Mouse (Mus musculus) G1E (cell line): ENCODE results near the gene Man2a2.

ENCODE experiments used
- CTCF ChIP-seq: IDR thresholded peaks from 2 replicates; pipeline ENCODE4 v1.5.1; 2012; ENCODE audit warnings: low read depth, low read length, inconsistent platforms, mixed read lengths
- GATA2 ChIP-seq: IDR thresholded peaks from 2 replicates; pipeline ENCODE4 v1.6.1; 2012; ENCODE audit warnings: low read depth, low read length, inconsistent platforms, borderline replicate concordance
- TAL1 ChIP-seq: conservative IDR thresholded peaks from 2 replicates; pipeline ENCODE4 v1.6.1; 2012; ENCODE audit warnings: low read depth, low read length, inconsistent platforms, mixed read lengths

GRCm38 (mm10) chr7:80331433-80331832 is 39.7 kb downstream of the Man2a2 start:
- no peak for TF ChIP-seq CTCF
- TF ChIP-seq GATA2 = no peak
- TF ChIP-seq TAL1 = no peak
